Mouse (Mus musculus): ENCODE measurements around the gene Scn3b. TPM values are rescaled to one million over a fixed set of nuclear protein-coding genes. Genes with fewer than 3 reads are reported as not detected.

Scn3b gene
- total and polyA plus RNA-seq, 2 experiments from 2014 or later, result 109 to 159 TPM

DNA sequence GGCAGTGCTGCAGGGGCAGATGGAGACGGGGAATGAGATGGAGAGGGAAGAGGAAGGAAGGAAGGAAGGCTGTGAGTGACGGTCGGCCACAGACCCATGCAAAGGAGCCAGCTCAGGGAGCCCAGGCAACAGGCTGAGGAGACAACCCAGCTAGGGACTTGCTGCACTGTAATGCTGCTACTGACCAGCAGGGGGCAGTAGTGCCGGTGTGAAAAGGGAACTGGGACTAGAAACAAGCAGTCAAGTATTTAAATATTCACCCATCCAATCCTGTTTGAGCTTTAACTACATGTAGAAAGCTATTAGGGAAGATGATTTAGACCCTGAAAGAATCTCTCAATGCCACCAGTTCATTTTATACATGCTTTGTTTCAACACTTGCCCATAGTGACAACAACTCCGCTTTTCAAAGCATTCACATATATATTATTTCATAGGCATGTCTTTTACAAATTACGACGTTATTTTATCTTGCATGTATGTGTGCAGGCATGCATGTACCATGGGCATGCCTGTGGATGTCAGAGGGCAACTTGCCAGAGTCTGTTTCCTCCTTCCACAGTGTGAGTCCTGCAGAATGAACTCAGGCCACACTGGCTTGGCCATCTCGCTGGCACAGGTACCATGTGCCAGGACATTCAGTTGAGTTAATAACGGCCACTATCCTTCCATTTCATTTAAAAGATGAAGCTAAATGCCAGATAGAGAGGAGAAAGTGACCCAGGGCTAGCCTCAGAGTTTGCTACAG lies 64.8 kb downstream of the Scn3b start:
- Histone ChIP-seq H3K9me3 (ENCODE audit: low read length) (no peaks in the 10 kb centered on the region), H3K9ac (replicated peaks; ENCODE audit: low read length) (no peak overlapping the region), H3K4me1 (ENCODE audit: insufficient read depth, low read length) (peaks cover 2% of the 10 kb centered on the region; the same call in 1 of the 2 replicates), H3K36me3 (ENCODE audit: insufficient read depth, low read length) (peaks cover 23% of the 10 kb centered on the region; the same call in 1 of the 2 replicates), H3K4me2 (ENCODE audit: low read depth, low read length) (no peak overlapping the region), H3K27ac (0 out of 2 replicates have a peak overlapping the region, but pooled peaks have one; percentile 32), H3K27me3 (ENCODE audit: insufficient read depth, low read length) (no peaks in the 10 kb centered on the region), H3K4me3 (ENCODE audit: low read length) (no peak overlapping the region)
- ATAC-seq (0 out of 2 replicates have a peak, but pooled peaks have one; percentile 13), DNase-seq (ENCODE audit: low spot score) (peak; percentile 80)
- WGBS, result 55% methylated on average over 9 of the region's 9 CpGs
- TF ChIP-seq CTCF (IDR thresholded peaks at IDR 0.05; ENCODE audit: low read depth), result peak; percentile 96

- 80% methylated on average over 2 of the region's 2 CpGs for WGBS
These were observed 65.6 kb downstream of the Scn3b start for GRCm38 (mm10) chr9:40334617-40335016.

DNA sequence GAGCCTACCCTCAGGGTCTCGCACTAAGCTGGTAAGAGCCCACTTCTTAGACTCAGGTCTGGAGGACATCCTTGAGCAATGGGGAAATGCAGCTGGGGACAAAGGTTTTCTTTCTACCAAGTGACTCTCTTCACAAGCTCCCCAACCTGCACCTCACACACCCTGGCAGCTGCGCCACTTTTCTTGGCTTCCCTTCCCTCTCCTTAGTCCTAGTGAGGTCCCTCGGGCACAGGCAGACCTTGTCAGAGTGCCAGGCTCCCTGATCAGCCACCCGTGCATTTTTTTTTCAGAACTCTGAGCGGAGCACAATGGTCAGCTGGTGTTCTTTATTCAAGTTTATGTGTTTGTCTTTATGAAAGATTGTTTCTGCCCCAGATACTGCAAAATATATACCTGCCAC lies 67.7 kb downstream of the Scn3b start:
- Histone ChIP-seq H3K27ac (peak overlapping the region; percentile 28), H3K4me1 (ENCODE audit: insufficient read depth, low read length) (peaks cover 17% of the 10 kb centered on the region; the same call in 1 of the 2 replicates), H3K36me3 (ENCODE audit: insufficient read depth, low read length) (peaks cover 14% of the 10 kb centered on the region; the same call in 1 of the 2 replicates), H3K9ac (replicated peaks; ENCODE audit: low read length) (no peak overlapping the region; the same call in 1 of the 2 replicates), H3K4me2 (ENCODE audit: low read depth, low read length) (peak overlapping the region; percentile 24; the same call in 1 of the 2 replicates), H3K4me3 (ENCODE audit: low read length) (no peak overlapping the region), H3K9me3 (ENCODE audit: low read length) (no peaks in the 10 kb centered on the region), H3K27me3 (ENCODE audit: insufficient read depth, low read length) (no peaks in the 10 kb centered on the region)
- WGBS, result 31% methylated on average over 5 of the region's 5 CpGs
- peak; percentile 74 for DNase-seq (ENCODE audit: low spot score)
- peak; percentile 48; the same call in 1 of the 2 replicates for ATAC-seq
- no peak for TF ChIP-seq CTCF (IDR thresholded peaks at IDR 0.05; ENCODE audit: low read depth)

More at GRCm38 (mm10) chr9:40334617-40335016, 65.6 kb downstream of the Scn3b start:
- Histone ChIP-seq H3K9ac (replicated peaks; ENCODE audit: low read length) (no peak overlapping the region), H3K36me3 (ENCODE audit: insufficient read depth, low read length) (peaks cover 20% of the 10 kb centered on the region; the same call in 1 of the 2 replicates), H3K27me3 (ENCODE audit: insufficient read depth, low read length) (no peaks in the 10 kb centered on the region), H3K9me3 (ENCODE audit: low read length) (no peaks in the 10 kb centered on the region), H3K27ac (peak overlapping the region; percentile 32; the same call in 1 of the 2 replicates), H3K4me1 (ENCODE audit: insufficient read depth, low read length) (peaks cover 8% of the 10 kb centered on the region; the same call in 1 of the 2 replicates), H3K4me3 (ENCODE audit: low read length) (no peak overlapping the region), H3K4me2 (ENCODE audit: low read depth, low read length) (no peak overlapping the region)
- ATAC-seq (no peak), DNase-seq (ENCODE audit: low spot score) (no peak)
- TF ChIP-seq CTCF (IDR thresholded peaks at IDR 0.05; ENCODE audit: low read depth), result no peak

DNA sequence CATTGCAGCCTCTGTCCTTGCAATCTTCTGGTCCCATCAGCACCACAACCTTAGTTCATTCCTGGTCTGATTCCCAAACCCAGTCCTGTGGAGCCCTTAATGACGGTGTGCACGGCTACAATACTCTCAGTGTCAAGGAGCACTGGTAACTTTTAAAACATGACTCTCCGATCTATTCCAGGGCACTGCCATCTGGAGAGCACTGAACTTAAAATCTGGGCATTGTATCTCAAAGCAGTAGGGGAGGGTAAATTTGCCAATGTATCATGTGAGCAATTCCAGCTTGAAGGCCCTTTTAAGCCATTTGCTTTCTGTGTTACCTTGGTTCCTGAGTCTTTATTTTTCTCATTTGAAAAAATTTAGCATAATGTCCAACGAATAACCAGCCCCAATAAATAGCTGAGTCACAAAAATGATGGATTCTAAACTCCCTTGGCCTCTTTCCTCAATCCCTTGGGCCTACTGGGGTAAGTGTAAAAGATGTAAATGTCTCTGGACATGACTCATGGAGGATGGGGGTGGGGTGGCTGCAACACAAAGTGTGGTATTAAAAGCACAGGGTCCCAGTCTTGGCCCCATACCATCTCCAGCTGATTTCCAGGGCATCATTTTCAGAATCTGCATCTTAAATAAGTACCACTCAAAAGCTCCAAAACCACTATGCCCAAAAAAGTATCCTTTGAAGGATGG lies 68.3 kb downstream of the Scn3b start:
- TF ChIP-seq CTCF (IDR thresholded peaks at IDR 0.05; ENCODE audit: low read depth), result no peak
- ATAC-seq, result 0 out of 2 replicates have a peak, but pooled peaks have one; percentile 10

DNA sequence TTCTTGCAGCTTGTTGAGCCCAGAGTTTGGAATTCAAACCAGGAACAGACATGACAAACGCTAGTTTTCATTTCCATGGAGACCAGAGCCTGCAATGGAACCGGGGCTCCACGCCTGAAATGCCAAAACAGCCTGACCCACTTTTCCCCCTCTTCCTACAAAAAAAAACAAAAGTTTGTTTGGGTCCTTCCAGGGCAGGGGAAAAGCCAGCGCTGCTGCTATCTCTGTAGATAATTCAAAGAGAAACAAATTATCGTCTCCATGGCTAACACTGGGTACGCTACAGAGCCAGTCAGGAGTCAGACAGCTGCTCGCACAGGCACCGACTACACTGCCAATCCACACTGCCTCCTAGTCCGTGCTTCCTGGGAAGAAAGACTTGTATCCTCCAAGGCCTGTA lies 70.6 kb downstream of the Scn3b start:
- no peak overlapping the region for H3K4me3 ChIP-seq (ENCODE audit: low read length)
- H3K4me2 ChIP-seq (ENCODE audit: low read depth, low read length), result no peak overlapping the region
- no peaks in the 10 kb centered on the region for H3K27me3 ChIP-seq (ENCODE audit: insufficient read depth, low read length)
- peak; percentile 57 for DNase-seq (ENCODE audit: low spot score)
- no peaks in the 10 kb centered on the region for H3K9me3 ChIP-seq (ENCODE audit: low read length)
- H3K36me3 ChIP-seq (ENCODE audit: insufficient read depth, low read length), result no peaks in the 10 kb centered on the region
- no peak overlapping the region for H3K9ac ChIP-seq (replicated peaks; ENCODE audit: low read length)
- H3K27ac ChIP-seq, result peak overlapping the region; percentile 66
- ATAC-seq, result peak; percentile 36; the same call in 1 of the 2 replicates
- WGBS, result 37% methylated on average over 9 of the region's 9 CpGs
- H3K4me1 ChIP-seq (ENCODE audit: insufficient read depth, low read length), result peaks cover 33% of the 10 kb centered on the region
- TF ChIP-seq CTCF (IDR thresholded peaks at IDR 0.05; ENCODE audit: low read depth), result no peak

More for the DNA sequence above, 68.3 kb downstream of the Scn3b start:
- H3K9me3 ChIP-seq (ENCODE audit: low read length), result no peaks in the 10 kb centered on the region
- H3K4me3 ChIP-seq (ENCODE audit: low read length), result no peak overlapping the region
- DNase-seq (ENCODE audit: low spot score), result peak; percentile 59
- peaks cover 8% of the 10 kb centered on the region; the same call in 1 of the 2 replicates for H3K36me3 ChIP-seq (ENCODE audit: insufficient read depth, low read length)
- H3K4me1 ChIP-seq (ENCODE audit: insufficient read depth, low read length), result peaks cover 21% of the 10 kb centered on the region
- WGBS, result 37% methylated on average over 4 of the region's 4 CpGs
- no peaks in the 10 kb centered on the region for H3K27me3 ChIP-seq (ENCODE audit: insufficient read depth, low read length)
- H3K4me2 ChIP-seq (ENCODE audit: low read depth, low read length), result 0 out of 2 replicates have a peak overlapping the region, but pooled peaks have one; percentile 24
- H3K9ac ChIP-seq (replicated peaks; ENCODE audit: low read length), result no peak overlapping the region
- H3K27ac ChIP-seq, result peak overlapping the region; percentile 28

Other genes with a start within 250 kb of the Scn3b start
- not detected in 2 replicates for gene Olfr981, start 247.8 kb upstream of the Scn3b start, total RNA-seq (2014; rRNA removed)
- gene Olfr981, start 247.8 kb upstream of the Scn3b start, polyA plus RNA-seq (2015; fragmentation: Nextera tagmentation; extraction: Ambion mirVana), result not detected in 2 replicates
- not detected in 2 replicates for gene Olfr982, start 195.4 kb upstream of the Scn3b start, total RNA-seq (2014; rRNA removed)
- gene Olfr982, start 195.4 kb upstream of the Scn3b start, polyA plus RNA-seq (2015; fragmentation: Nextera tagmentation; extraction: Ambion mirVana), result not detected in 2 replicates
- not detected in 2 replicates for gene Olfr983, start 175.6 kb upstream of the Scn3b start, total RNA-seq (2014; rRNA removed)
- not detected in 2 replicates for gene Olfr983, start 175.6 kb upstream of the Scn3b start, polyA plus RNA-seq (2015; fragmentation: Nextera tagmentation; extraction: Ambion mirVana)
- not detected in 2 replicates for gene Olfr984, start 155.0 kb upstream of the Scn3b start, total RNA-seq (2014; rRNA removed)
- not detected in 2 replicates for gene Olfr984, start 155.0 kb upstream of the Scn3b start, polyA plus RNA-seq (2015; fragmentation: Nextera tagmentation; extraction: Ambion mirVana)
- gene Olfr985, start 139.0 kb upstream of the Scn3b start, total RNA-seq (2014; rRNA removed), result not detected in 2 replicates
- not detected in 2 replicates for gene Olfr985, start 139.0 kb upstream of the Scn3b start, polyA plus RNA-seq (2015; fragmentation: Nextera tagmentation; extraction: Ambion mirVana)
- not detected in 2 replicates for gene Tmem225, start 121.1 kb upstream of the Scn3b start, total RNA-seq (2014; rRNA removed)
- not detected in 2 replicates for gene Tmem225, start 121.1 kb upstream of the Scn3b start, polyA plus RNA-seq (2015; fragmentation: Nextera tagmentation; extraction: Ambion mirVana)
- gene Olfr986, start 88.3 kb upstream of the Scn3b start, total RNA-seq (2014; rRNA removed), result not detected in 2 replicates
- gene Olfr986, start 88.3 kb upstream of the Scn3b start, polyA plus RNA-seq (2015; fragmentation: Nextera tagmentation; extraction: Ambion mirVana), result not detected in 2 replicates
- gene Zfp202, start 76.9 kb upstream of the Scn3b start, total RNA-seq (2014; rRNA removed), result 8.1 TPM in 2 replicates
- gene Zfp202, start 76.9 kb upstream of the Scn3b start, polyA plus RNA-seq (2015; fragmentation: Nextera tagmentation; extraction: Ambion mirVana), result 4.9 TPM in 2 replicates

Data from hindbrain, postnatal 0 days (tissue).